Mouse (Mus musculus): ENCODE data around the gene Pdxk. TPM values are rescaled to one million over a fixed set of nuclear protein-coding genes. Genes with fewer than 3 reads are reported as not detected.

Gene Pdxk
- total RNA-seq, 4 experiments from 2014 or later = 5.0 to 6.9 (median 6.3) TPM

DNA sequence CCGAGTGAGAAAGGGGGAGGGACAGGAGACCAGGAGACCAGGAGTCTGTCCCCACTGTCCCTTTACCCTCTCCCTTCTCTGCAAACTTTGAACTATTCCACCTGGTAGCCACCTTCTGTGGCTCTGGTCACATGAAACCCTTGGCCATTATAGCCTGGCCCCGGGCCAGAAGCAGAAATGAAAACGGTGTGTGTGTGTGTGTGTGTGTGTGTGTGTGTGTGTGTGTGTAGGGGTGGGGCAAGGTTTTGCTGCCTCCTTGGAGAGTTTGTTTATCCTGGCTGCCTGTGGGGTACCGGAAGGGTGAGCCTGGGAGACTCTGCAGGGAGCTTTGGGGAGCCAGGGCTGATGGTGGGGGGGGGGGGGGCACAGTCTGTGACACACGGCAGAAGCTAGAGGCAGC, 4.3 kb downstream of the Pdxk start:
- no peak for DNase-seq (ENCODE audit: low spot score in 2 of 2)

GRCm38 (mm10) chr10:78458348-78459111, 6.2 kb downstream of the Pdxk start:
- DNase-seq (ENCODE audit: low spot score in 2 of 2) = peak in 1 of 2 experiments; percentile 51

- peak; percentile 69 to 72 for DNase-seq (ENCODE audit: low spot score in 2 of 2)
Measured at GRCm38 (mm10) chr10:78457495-78458347, 7.1 kb downstream of the Pdxk start.

GRCm38 (mm10) chr10:78456696-78457095, 8.1 kb downstream of the Pdxk start:
- no peak for DNase-seq (ENCODE audit: low spot score in 2 of 2)

- no peak for DNase-seq (ENCODE audit: low spot score in 2 of 2)
Measured at GRCm38 (mm10) chr10:78452641-78453040, 12.1 kb downstream of the Pdxk start.

GRCm38 (mm10) chr10:78450761-78451160, 14.0 kb downstream of the Pdxk start:
- DNase-seq (ENCODE audit: low spot score in 2 of 2) = no peak

- DNase-seq (ENCODE audit: low spot score in 2 of 2) = no peak
Measured at GRCm38 (mm10) chr10:78447396-78447795, 17.4 kb downstream of the Pdxk start.

GRCm38 (mm10) chr10:78446195-78446594, 18.6 kb downstream of the Pdxk start:
- no peak for DNase-seq (ENCODE audit: low spot score in 2 of 2)

DNA sequence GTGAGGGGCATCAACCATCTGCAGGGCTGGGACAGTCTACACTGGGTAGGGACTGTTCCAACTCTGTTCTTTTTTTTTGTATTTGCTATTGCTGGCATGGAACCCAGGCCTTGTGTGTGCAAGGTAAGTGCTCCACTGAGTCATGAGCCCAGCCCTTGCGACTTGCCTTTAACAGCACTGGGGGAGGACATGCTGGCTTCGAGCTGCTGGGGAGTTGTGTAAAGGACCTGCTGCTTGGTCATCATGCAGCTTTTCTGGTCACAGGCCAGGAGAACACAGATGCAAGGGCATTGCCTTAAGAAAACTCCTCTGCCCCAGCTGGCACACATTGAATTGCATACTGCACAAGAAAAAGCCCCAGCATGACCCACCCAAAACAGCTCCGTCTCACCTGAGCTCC, 22.5 kb downstream of the Pdxk start:
- no peak for DNase-seq (ENCODE audit: low spot score in 2 of 2)

- DNase-seq (ENCODE audit: low spot score in 2 of 2) = no peak
Measured at GRCm38 (mm10) chr10:78441606-78442005, 23.2 kb downstream of the Pdxk start.

- no peak for DNase-seq (ENCODE audit: low spot score in 2 of 2)
Measured at GRCm38 (mm10) chr10:78440812-78441211, 24.0 kb downstream of the Pdxk start.

GRCm38 (mm10) chr10:78439990-78440389, 24.8 kb downstream of the Pdxk start:
- no peak for DNase-seq (ENCODE audit: low spot score in 2 of 2)

- no peak for DNase-seq (ENCODE audit: low spot score in 2 of 2)
Measured at GRCm38 (mm10) chr10:78439550-78439949, 25.2 kb downstream of the Pdxk start.

- DNase-seq (ENCODE audit: low spot score in 2 of 2) = peak in 1 of 2 experiments; percentile 40
Measured at GRCm38 (mm10) chr10:78438094-78438493, 26.7 kb downstream of the Pdxk start.

DNA sequence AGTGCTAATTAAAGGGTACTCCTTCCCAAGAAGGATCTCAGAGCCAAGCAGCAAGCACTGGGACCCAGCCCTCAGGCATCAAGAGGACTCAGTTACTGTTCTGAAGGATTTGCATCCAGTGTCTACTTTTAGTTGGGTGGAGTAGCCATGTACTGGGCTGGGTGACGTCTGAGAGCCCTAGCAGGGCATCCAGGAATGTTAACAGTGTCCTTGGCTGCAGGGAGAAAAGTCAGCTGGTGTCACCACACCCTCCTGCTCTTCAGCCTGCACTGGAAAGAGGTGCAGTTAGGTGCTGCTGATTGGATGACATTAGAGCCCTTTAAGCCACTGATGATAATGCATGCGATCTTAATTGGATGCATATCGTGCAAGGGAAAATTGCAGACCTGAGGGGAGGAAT, 31.9 kb downstream of the Pdxk start:
- DNase-seq (ENCODE audit: low spot score in 2 of 2) = no peak

DNA sequence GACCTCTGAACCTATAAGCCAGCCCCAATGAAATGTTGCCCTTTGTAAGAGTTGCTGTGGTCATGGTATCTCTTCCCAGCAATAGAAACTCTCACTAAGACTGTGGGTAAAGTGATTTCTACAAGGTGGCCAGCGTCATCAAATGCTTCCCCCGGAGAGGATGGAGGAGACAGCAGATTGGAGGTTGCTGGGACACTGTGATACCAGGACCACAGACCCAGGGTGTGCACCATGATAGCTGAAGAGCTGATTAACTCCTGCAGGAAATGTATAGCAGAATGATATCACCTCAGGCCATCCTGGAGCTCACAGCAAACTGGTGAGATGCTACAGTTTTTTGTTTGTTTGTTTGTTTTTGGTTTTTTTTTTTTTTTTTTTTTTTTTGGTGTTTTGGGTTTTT, 35.0 kb downstream of the Pdxk start:
- DNase-seq (ENCODE audit: low spot score in 2 of 2) = no peak

DNA sequence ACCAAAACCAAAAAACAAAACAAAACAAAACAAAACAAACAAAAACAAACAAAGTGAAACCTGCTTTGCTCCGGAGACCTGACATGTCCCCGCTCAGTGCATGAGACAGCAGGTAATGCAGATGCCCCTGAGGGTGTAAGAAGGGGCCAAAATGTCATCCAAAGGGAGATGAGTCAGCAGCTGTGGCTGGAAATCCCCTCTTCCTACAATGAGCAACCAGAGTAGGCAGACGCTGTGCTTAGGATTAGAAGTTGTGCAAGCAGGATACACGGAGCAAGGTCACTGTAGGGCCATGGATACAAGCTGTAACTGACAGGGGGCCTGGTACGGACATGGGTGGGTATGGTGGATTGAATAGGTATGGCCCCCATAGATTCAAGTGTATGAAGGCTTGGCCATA, 35.6 kb downstream of the Pdxk start:
- no peak for DNase-seq (ENCODE audit: low spot score in 2 of 2)

- no peak for DNase-seq (ENCODE audit: low spot score in 2 of 2)
Measured at GRCm38 (mm10) chr10:78428070-78428469, 36.7 kb downstream of the Pdxk start.

GRCm38 (mm10) chr10:78426117-78426735, 38.5 kb downstream of the Pdxk start:
- DNase-seq (ENCODE audit: low spot score in 2 of 2) = no peak

- DNase-seq (ENCODE audit: low spot score in 2 of 2) = peak; percentile 67 to 72
Measured at GRCm38 (mm10) chr10:78425181-78426041, 39.4 kb downstream of the Pdxk start, which contains the start of gene Cstb. Gene Cstb, plus strand, starts transcription at chr10:78425669.

DNA sequence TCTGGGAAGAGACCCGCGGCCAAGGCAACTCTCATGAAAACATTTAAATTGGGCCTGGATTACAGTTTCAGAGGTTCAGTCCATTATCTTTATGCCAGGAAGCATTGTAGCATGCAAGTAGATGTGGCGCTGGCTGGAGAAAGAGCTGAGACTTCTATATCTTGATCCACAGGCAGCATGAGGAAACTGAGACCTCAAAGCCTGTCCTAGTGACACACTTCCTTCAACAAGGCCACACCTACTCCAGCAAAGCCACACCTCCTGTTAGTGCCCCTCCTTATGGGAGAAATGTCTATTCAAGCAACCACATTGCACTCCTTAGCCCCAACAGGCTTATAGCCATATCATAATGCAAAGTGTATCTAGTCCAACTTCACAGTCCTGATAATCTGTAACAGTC, 42.2 kb downstream of the Pdxk start:
- DNase-seq (ENCODE audit: low spot score in 2 of 2) = no peak

All from gastrocnemius, adult 8-10 months (tissue).